Mouse (Mus musculus): Measurements from ENCODE around the gene Klf2.

Klf2 gene

GRCm38 (mm10) chr8:72318801-72319322, at the start of gene Klf2:
Klf2 (plus strand) TSS chr8:72319033.
- DNase-seq (ENCODE audit: low spot score in 2 of 2): peak; percentile 95 to 96

DNA sequence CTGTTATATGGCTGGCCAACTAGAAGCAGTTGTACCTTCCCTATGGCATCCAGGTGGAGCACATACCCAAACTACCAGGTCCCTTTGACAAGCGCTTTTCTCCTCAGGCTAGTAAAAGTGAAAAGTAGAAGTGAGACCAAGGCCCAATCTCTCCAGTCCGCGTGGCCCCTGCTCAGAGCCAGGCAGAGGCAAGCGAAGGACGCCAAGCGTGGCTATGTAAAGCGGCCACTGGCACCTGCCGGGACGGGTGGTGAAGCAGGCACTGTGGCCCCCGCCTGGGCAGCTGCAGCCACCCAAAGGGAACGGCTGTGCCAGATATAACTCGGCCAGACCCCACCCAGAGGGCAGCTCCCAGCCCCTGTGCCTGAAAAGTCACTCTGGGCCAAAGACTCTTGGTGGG, 48.2 kb upstream of the Klf2 start:
- no peak for DNase-seq (ENCODE audit: low spot score in 2 of 2)

- no peak for DNase-seq (ENCODE audit: low spot score in 2 of 2)
These were observed 47.7 kb upstream of the Klf2 start for GRCm38 (mm10) chr8:72271051-72271660.

- no peak for DNase-seq (ENCODE audit: low spot score in 2 of 2)
These were observed 47.1 kb upstream of the Klf2 start for GRCm38 (mm10) chr8:72271691-72272090.

DNA sequence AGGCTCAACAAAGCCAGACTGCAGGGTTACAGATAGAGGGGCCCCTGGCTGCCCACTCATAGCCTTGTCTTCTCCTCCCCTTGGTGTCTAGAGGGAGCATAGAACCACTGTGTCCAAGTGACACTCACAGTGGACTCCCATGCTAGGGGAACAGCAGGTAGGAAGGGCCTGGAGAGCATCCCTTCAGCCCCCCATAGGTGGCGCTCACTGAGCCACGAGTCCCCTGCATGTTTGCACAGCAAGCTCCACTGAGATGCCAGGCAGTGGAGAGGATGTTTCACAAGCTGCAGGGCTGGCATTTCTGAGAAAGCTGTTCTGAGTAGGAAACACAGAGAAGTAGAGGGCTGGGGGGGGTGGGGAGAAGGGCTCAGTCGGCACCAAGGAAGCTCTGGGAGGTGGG, 46.5 kb upstream of the Klf2 start:
- peak; percentile 74 to 75 for DNase-seq (ENCODE audit: low spot score in 2 of 2)

GRCm38 (mm10) chr8:72273111-72273770, 45.6 kb upstream of the Klf2 start:
- DNase-seq (ENCODE audit: low spot score in 2 of 2): no peak

DNA sequence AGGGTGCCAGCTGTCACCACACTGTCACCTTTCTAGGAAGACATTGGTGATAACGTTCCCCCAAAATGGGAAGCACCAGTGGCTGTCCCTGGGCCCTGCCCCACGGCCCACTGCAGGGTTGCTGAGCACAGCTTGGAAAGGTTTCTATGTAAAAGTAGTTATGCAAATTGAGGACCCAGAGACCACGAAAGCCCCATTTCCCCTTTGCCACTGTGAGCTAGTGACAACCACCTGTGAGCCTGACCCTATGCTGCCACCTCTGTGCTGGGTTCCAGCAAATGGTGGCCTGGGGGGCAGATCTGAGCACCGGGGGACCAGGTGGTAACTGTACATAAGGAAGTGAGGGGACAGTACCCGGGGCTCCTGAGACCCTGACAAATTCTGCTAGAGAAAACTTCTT, 45.0 kb upstream of the Klf2 start:
- no peak for DNase-seq (ENCODE audit: low spot score in 2 of 2)

DNA sequence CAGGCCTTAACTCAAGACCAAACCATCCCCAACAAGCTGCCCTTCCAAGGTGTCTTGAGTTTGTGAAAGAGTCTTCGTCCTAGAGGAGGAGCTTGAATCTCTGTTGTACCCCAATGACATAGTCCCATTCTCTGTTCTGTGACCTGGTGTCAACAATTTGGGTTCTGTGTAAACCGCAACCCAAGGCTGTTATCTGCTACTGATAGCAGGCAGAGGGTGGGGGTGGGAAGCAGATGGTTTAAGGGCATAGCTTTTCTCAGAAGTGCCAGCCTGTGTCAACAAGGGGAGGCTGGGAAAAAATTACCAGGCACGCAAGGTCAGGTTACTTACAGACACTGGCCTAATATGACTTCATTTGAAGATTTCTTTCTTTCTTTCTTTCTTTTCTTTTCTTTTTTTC, 41.6 kb upstream of the Klf2 start:
- DNase-seq (ENCODE audit: low spot score in 2 of 2): no peak

DNA sequence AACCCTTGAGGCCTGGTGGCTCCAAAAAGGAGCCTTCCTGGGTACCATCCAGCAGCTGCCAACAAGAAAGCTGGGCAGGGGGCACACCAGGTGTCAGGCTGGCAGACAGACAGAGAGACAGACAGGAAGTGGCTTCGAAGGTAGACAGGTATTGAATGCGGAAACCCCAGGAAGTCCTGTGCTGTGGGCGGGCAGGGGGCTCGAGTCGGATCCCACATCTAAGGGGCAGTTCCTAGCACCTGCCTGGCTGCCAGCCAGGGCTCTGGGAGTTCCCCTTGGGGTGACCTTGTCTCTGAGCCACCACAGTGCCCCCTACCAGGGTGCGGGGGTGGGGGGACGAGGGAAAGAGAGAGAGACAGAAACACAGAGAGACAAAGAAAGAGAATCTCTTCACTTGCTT, 39.7 kb upstream of the Klf2 start:
- DNase-seq (ENCODE audit: low spot score in 2 of 2): no peak

GRCm38 (mm10) chr8:72281634-72282033, 37.2 kb upstream of the Klf2 start:
- DNase-seq (ENCODE audit: low spot score in 2 of 2): peak; percentile 61 to 71

- no peak for DNase-seq (ENCODE audit: low spot score in 2 of 2)
These were observed 33.5 kb upstream of the Klf2 start for GRCm38 (mm10) chr8:72285285-72285684.

GRCm38 (mm10) chr8:72289051-72289450, 29.8 kb upstream of the Klf2 start:
- DNase-seq (ENCODE audit: low spot score in 2 of 2): no peak

DNA sequence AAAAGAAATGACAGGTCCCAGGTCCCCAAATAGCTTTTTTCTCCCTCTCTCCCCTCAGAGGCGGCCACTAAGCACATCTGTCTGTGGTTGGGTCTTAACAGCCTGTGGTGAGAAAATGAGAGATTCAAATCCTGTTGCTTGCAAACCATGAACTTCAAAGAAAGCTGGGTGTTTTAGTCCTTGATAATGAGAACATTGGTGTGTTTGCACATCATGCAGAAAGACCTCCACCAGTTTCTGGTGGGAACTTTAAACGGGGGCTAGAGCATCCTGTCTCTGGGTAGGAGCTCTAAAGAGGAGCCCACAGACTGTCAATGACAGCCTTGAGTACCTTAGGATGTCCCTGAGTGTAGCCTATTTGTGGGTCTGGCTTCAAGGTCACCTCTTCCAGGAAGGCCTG, 27.7 kb upstream of the Klf2 start:
- no peak for DNase-seq (ENCODE audit: low spot score in 2 of 2)

DNA sequence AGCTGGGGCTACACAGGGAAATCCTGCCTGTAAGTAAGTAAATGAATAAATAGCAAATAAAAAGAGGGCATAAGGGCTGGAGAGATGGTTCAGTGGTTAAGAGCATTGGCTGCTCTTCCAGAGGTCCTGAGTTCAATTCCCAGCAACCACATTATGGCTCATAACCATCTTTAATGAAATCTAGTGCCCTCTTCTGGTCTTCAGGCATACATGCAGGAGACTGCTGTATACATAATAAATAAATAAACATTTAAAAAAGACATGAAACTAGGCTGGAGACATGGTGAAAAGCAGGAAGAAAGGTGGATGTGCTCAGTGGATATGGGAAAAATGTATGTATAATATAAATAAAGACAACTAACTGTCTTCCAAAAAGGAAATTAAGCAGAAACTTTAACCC, 25.5 kb upstream of the Klf2 start:
- DNase-seq (ENCODE audit: low spot score in 2 of 2): no peak

DNA sequence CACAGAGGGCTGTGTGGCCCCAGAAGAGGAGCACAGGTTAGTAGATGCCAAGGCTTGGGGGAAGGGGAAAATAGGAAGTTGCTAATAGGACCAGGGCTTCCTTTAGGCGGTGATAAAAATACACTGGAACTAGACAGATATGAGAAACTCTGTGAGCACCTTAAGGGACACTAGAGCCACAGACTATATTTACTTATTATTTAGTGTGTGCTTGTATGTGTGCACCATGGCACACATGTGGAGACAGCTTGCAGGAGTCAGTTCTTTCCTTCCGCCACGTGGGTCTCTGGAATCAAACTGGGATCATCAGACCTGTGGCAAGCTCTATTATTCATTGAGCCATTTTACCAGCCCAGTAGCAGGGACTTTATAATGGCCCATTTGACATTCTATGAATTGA, 23.7 kb upstream of the Klf2 start:
- no peak for DNase-seq (ENCODE audit: low spot score in 2 of 2)

- peak; percentile 85 to 90 for DNase-seq (ENCODE audit: low spot score in 2 of 2)
These were observed 23.2 kb upstream of the Klf2 start for GRCm38 (mm10) chr8:72295679-72296078.

DNA sequence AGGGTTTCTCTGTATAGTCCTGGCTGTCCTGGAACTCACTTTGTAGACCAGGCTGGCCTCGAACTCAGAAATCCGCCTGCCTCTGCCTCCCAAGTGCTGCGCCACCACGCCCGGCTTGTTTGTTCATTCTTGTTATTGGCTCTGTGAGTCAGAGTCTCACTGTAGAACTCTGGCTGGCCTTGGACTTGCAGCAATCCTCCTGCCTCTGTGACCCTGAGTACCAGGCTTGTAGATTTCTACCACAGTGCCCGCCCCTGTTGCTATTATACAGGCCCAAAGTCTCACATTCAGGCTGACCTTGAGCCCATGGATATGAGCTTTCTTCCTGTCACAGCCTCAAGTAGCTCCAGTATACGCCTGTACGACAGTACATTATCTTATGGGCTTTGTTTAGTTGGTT, 22.3 kb upstream of the Klf2 start:
- DNase-seq (ENCODE audit: low spot score in 2 of 2): no peak

DNA sequence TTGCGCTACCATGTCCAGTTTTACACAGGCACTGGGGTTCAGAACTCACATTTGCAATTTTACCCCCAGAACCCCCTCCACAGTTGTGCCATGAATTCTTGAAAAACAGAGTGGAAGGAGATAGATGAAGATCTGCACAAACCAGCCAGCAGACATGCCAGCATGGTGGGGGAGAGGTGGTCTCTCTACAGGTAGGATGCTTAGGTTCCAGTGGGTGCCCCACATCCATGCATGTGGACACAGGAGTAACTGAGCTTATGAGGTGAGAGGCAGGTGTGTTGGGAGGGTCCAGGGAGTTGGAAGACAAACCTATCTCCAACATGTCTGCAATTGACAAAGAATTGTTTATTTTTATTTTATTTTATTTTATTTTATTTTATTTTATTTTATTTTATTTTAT, 19.9 kb upstream of the Klf2 start:
- DNase-seq (ENCODE audit: low spot score in 2 of 2): no peak

DNA sequence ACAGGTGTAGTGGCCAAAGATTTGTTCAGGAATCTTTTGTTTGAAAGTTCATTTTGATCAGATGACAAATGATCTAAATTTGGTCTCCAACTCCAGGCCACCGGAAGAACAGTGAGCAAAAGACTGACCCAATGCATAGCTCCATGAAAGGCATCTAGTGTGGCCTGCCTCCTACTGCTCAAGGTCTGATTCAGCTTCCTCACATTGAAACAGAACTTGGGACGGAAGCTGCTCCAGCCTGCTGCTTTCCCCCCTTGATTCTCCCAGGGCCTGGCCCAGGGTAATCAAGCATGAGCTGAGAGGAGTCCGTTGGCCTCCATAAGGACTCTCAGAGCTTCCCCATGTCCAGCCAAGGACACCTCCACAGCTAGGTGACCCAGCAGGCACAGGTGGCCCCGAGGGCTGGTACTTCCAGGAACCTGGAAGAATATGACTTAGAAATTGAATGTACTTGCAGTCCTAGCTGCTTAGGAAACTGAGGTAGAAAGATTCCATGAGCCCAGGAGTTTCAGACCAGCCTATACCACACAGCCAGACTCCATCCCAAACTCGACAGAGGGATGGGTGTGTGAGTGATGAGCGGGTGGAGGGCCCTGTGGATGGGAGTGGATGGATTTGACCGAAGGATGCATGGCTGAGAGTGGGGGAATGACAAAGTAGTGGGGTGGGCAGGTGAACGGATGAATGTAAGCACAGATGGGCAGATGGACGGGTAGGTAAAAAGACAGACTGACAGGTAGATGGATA, 18.0 kb upstream of the Klf2 start:
- no peak for DNase-seq (ENCODE audit: low spot score in 2 of 2)

DNA sequence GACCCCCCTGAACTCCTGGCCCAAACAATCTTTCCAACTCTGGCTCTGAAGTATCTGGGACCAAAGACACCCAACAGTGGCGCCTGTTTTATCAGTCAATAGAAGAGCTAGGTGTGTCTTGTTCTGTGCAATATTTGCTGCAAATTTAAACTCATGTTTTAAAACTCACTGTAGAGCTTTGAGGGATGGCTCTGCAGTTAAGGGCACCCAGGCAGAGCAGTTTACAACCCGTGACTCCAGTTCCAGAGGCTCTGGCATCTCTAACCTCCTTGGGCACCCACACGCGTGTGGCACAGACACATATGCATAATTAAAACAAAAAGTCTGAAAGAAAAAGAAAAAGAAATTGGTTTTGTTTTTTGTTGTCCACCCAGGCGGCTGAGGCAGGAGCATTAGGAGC, 17.3 kb upstream of the Klf2 start:
- DNase-seq (ENCODE audit: low spot score in 2 of 2): no peak

DNA sequence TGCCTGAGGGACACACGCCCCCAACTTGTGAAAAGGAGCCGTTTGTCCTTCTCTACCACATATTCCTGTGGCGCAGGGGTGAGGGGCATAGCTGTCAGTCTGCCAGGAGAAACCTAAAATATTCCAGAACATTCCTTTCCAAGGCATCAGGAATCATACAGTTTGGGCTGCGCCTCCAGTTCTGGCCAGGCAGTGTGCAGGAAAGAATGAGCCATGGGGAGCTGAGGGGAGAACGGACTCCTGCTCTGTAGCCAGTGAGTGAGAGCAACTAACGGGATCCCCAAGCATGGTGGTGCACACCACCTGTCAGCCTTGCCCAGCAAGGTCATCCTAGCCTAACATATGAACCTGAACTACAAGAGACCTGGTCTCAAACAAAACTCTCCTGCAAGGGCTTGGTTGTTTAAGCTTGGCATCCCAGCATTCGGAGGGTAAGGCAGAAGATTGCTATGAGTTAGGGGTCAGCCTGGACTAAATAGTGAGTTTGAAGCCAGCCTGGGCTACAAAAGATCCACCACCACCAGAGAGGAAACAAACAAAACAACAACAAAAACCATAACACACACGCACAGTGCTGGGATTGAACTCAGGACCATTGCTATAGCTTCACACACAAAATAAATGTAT, 15.7 kb upstream of the Klf2 start:
- no peak for DNase-seq (ENCODE audit: low spot score in 2 of 2)

GRCm38 (mm10) chr8:72303633-72304032, 15.2 kb upstream of the Klf2 start:
- no peak for DNase-seq (ENCODE audit: low spot score in 2 of 2)

Measured in right cerebral cortex, postnatal 10 days (tissue).